Mouse (Mus musculus): ENCODE data around the gene Myo1a.

DNA sequence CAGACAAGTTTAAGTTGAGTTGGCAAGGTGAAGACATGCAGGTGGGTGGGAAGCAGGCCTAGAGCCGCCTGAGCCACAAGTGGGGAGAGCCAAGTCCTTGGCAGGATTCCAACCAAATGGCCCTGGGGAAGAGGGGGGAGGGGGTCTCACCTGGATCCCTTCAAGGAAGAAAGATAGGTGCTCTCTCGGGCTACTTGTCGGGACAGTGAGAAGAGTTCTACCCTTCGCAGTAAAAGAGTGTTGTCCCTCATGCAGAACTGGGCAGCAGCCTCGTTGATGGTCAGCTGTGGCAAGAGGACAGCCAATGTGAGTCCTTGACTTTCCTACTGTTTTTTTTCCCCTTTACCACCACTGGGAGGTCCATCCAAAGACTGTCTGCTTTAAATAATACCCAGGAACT is 41.4 kb upstream of the Myo1a start:
- TF ChIP-seq CTCF (IDR thresholded peaks at IDR 0.05; ENCODE audit: control insufficient read depth, insufficient read depth, insufficient read length) = no peak
- no peak for TF ChIP-seq MYOG (IDR thresholded peaks at IDR 0.05; ENCODE audit: control insufficient read depth, extremely low read depth, insufficient read length)
- no peak for TF ChIP-seq USF1 (IDR thresholded peaks at IDR 0.05; ENCODE audit: low read depth)
- TF ChIP-seq MAX (IDR thresholded peaks at IDR 0.05) = no peak
- no peak for TF ChIP-seq CEBPB (IDR thresholded peaks at IDR 0.05; ENCODE audit: low read depth)
- no peak for TF ChIP-seq FOSL1 (IDR thresholded peaks at IDR 0.05; ENCODE audit: insufficient read depth, low read length, poor library complexity, severe bottlenecking)
- no peak for TF ChIP-seq MYOD1 (IDR thresholded peaks at IDR 0.05; ENCODE audit: control insufficient read depth, insufficient read length, low read depth)

Measured in C2C12 (cell line).